Mouse (Mus musculus): ENCODE measurements at regions not wholly inside any gene's neighbourhood (a gene's known extent, or its start where the extent isn't known, plus 50 kb on each side); places are given as distances from the start of the nearest gene placed in this dataset.

DNA sequence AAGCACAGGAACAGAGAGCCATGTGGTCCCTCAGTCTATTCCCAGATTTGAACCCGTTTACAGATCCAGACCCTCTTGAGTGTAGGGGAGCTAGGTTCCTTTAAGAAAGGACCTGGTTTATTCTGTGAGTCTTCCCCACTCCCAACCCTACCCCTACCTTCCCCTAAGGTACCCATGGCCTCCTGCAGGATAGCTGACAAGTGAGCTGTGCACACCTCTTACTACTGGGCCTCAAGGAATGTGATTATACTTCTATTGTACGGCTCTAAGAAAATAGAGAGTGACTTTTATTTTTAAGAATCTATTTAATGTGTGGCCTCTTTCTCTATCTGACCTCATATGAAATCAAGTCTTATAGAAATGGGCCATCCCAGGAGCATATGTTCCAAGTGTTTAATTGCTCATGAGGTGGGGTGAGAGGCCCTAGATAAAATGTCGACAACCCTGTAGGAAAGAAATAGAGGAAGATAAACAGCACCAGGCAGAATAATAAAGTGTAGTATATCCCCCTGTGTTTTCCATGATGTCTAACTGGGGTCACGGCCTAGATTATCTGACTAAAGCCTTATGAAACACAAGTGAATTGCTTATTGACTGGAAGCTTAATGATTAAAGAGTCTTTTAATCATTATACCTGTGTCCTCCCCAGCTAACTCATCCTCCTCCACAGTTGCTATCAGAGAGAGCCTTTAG is 145.7 kb upstream of the Cdh5 start:
- no peak for DNase-seq (ENCODE audit: low spot score)

- no peak for DNase-seq (ENCODE audit: low spot score)
These were observed 137.0 kb upstream of the Cdh5 start for GRCm38 (mm10) chr8:103964293-103964918.

- no peak for DNase-seq (ENCODE audit: low spot score)
These were observed 131.5 kb upstream of the Cdh5 start for GRCm38 (mm10) chr8:103969929-103970328.

GRCm38 (mm10) chr8:103970511-103970910 is 130.9 kb upstream of the Cdh5 start:
- no peak for DNase-seq (ENCODE audit: low spot score)

- no peak for DNase-seq (ENCODE audit: low spot score)
These were observed 130.5 kb upstream of the Cdh5 start for GRCm38 (mm10) chr8:103970966-103971365.

DNA sequence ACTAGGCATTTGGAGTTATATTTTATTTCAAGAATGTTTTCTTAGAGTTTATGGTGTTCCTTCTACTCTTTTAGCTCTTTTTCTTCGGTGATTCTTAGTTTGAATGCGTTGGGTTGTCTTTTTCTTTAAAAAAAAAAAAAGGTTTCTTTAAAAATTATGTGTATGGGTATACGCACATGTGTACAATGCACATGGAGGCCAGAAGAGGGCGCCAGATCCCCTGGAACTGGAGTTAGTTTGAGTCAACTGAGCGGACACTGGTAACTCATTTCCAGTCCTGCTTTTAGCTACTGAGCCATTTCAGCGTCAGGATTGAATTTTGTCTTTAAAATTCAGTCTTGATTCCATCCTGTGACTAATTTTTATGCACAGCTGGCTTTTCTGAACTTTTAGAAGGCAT is 124.9 kb upstream of the Cdh5 start:
- DNase-seq (ENCODE audit: low spot score), result no peak

DNA sequence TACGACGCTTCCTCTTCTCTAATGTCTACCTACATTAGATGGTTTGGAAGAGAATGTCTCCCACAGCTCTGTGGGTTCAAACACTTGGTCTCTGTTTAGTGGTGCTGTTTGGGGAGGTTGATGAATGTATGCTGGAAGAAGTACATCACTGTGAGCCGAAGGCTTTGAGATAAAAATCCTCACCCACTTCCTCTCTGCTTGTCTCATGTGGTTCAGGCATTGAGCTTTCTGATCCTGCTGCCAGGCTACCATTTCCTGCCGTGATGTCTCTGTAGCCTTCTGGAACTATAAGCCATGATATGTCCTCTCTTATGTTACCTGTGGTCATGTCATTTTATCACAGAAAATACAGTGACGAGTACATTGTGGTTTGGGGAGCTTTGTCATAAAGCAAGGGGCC is 122.5 kb upstream of the Cdh5 start:
- DNase-seq (ENCODE audit: low spot score), result no peak

DNA sequence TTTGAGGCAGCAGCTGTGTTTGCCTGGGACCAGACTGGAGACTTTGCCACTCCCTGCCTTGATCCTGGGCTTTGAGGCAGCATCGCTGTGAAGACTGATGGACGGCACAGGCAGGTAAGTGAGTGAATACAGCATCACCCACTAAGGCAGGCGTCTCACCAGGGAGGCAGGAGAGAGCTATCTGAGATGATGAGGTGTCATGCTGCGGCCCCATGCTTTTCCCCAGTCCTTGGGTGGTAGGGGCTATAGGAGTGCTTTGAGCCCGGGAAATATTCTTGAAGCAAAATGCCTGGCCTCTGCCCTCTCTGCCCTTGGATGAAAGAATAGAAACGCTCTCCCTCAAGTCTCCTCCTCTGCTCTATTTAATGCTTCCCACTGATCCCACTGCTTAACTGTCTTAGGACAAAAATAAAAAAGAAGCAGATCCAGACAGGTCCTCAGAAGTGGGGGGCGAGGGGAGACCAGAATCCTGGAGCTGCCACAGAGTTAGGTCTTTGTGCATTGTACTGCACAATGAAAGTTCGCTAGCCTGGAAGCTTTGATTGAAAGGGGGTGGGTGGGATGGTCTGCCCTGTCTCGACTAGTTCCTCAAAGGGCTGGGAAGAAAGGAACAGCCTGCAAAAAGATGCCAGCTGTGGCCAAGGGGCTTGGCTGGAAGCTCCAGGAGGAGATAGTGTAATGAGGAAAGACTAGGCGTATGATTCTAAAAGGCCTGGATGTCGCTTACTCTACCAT is 117.4 kb upstream of the Cdh5 start:
- DNase-seq (ENCODE audit: low spot score), result no peak

- no peak for DNase-seq (ENCODE audit: low spot score)
These were observed 115.8 kb upstream of the Cdh5 start for GRCm38 (mm10) chr8:103985640-103986039.

DNA sequence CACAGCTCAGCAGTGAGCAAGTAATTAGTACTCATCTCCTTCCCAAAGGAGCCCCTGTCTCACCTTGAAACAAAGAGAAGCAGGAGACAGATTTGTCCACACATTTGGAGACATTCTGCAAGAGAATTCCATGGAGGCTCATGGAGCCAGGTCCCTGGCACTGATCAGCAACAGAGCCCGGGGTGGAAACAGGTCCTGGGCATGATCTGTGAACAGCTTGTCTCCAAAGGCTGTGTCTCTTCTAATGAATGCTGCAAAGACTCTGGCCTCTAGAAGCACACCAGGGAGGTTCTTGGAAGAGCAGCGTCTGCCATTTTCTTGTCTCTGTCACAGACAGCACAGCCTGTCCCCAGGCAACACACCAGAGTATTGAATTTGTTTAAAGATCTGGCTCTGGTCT is 107.5 kb upstream of the Cdh5 start:
- DNase-seq (ENCODE audit: low spot score), result no peak

DNA sequence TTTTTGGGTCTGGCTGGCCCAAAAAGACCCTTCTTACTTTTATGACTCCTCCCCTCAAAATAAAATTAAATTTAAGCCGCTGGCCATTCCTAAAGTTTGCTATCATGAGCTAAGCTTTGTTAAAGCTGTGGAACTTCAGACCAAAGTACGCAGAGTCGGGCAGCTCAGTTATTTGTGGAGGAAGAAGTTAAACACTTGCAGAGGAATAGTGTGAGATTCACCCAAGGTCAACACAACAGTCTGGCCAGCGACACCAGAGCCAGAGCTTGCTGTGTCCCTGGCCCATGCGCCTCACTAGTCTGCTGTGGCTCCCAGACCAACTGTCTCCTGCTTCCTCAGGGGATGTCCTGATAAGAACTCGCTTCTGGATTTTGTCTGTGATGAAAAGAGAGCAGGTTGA is 103.3 kb upstream of the Cdh5 start:
- no peak for DNase-seq (ENCODE audit: low spot score)

DNA sequence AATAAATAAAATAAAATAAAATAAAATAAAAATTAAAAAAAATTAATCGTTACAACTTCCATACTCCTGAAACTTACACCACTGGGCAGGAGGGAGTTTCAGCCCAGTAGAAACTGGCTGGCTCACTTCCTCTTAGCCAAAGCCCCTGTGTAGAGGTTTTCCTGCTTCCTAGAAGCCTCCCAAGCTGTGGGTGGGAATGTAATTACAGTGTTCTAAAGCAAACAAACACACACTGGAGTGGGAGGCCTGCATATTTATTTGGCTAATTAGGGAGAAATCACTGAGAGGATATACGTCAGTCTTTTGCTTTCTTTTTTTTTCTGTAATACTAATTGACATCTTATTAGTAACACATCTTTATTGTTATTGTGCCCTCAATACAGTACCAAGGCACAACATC is 94.2 kb upstream of the Cdh5 start:
- no peak for DNase-seq (ENCODE audit: low spot score)

GRCm38 (mm10) chr8:104008756-104009155 is 92.7 kb upstream of the Cdh5 start:
- DNase-seq (ENCODE audit: low spot score), result no peak

DNA sequence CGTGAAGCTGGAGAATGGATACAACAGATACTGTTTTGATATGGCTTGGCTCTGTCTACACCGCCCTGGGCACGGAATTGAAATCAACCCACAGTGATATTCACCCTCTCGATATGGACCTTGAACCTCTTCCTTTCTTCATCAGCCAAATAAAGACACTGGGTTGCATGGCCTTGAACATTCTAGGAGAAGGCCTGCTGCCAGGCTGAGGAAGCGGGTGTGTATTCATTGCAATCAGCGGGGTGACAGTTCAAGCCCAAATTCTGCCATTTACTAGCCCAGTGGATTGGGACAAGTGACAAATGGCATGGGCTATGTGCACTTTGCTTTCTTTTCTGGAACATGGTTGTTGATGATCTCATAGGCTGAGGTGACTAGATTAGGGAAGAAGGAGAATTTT is 92.1 kb upstream of the Cdh5 start:
- DNase-seq (ENCODE audit: low spot score), result no peak

DNA sequence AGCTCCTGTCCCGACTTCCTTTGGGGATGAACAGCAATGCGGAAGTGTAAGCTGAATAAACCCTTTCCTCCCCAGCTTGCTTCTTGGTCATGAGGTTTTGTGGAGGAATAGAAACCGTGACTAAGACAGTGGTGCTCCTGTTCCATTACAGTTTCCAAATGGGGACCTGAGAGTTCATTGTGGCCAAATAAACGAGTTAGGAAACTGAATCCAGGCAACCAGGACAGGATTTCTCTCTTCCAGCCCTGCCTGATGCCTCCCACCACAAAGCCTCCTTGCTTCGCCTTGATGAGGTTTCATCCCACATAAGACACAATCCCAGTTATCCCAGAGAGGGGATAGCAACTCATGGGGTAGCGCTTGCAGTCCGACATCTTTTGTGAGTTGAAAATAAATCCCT is 79.2 kb upstream of the Cdh5 start:
- no peak for DNase-seq (ENCODE audit: low spot score)

GRCm38 (mm10) chr8:104022691-104023509 is 78.5 kb upstream of the Cdh5 start:
- no peak for DNase-seq (ENCODE audit: low spot score)

- no peak for DNase-seq (ENCODE audit: low spot score)
These were observed 74.1 kb upstream of the Cdh5 start for GRCm38 (mm10) chr8:104027161-104027821.

- no peak for DNase-seq (ENCODE audit: low spot score)
These were observed 72.8 kb upstream of the Cdh5 start for GRCm38 (mm10) chr8:104028626-104029025.

GRCm38 (mm10) chr8:104032179-104032578 is 69.2 kb upstream of the Cdh5 start:
- no peak for DNase-seq (ENCODE audit: low spot score)

DNA sequence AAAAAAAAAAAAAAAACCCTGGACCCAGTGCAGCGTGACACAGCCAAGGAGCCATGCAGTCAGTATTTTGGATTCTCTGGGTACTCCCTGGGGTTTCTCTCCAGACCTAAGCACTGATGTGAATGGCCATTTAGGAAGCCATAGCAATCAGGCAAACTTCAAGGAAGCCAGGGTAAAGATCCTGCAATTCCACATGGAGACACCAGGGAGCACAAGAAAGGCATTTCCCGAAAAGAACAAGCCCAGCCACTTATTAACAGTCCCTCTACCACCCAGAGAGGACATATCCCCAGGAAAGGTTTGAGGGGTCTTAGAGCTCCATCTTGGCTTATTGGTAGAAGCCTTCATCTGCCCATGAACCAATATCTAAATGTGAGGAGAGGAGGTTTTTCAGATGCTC is 68.3 kb upstream of the Cdh5 start:
- no peak for DNase-seq (ENCODE audit: low spot score)

GRCm38 (mm10) chr8:104034286-104034685 is 67.1 kb upstream of the Cdh5 start:
- DNase-seq (ENCODE audit: low spot score), result no peak
